24 mouse cellular contexts compared by ENCODE assay signal in genomic region chr17:10081721-10082120, GRCm38 (mm10).
"Had no signal": no experiment of that assay in that cellular context is flagged by ENCODE, and none has a peak within 500 bp of the region (broad histone marks: within the 10 kb centered on the region; RNA-seq: fewer than 3 reads in every experiment).

No protein-coding gene starts in this region.

- ATAC-seq: forebrain, embryonic 16.5 days; hindbrain, embryonic 16.5 days; inflammation-experienced regulatory T-cells, adult 6 months; intestine, embryonic 15.5 days; intestine, postnatal 0 days had no signal

- H3K27ac ChIP-seq: gastrocnemius, adult 2 months; heart, adult 2 months; hindbrain, embryonic 13.5 days; intestine, embryonic 15.5 days; left cerebral cortex, adult 2 months; limb, embryonic 10.5 days; limb, embryonic 12.5 days had no signal

- H3K27me3 ChIP-seq: heart, embryonic 12.5 days; hindbrain, embryonic 13.5 days; intestine, embryonic 15.5 days; limb, embryonic 12.5 days had no signal

- H3K4me2 ChIP-seq: heart, embryonic 12.5 days; hindbrain, embryonic 13.5 days; intestine, embryonic 15.5 days; limb, embryonic 12.5 days; liver, embryonic 11.5 days had no signal

- H3K9me3 ChIP-seq: heart, embryonic 12.5 days; hindbrain, embryonic 13.5 days; intestine, embryonic 15.5 days; limb, embryonic 10.5 days; limb, embryonic 12.5 days had no signal

- H3K4me1 ChIP-seq: limb, embryonic 10.5 days; limb, embryonic 12.5 days had no signal

- H3K9ac ChIP-seq: heart, embryonic 12.5 days; hindbrain, embryonic 13.5 days; intestine, embryonic 15.5 days; limb, embryonic 12.5 days had no signal

- H3K36me3 ChIP-seq: heart, embryonic 12.5 days; hindbrain, embryonic 13.5 days; intestine, embryonic 15.5 days; limb, embryonic 10.5 days; limb, embryonic 12.5 days had no signal

- H3K4me3 ChIP-seq: gastrocnemius, adult 2 months; heart, adult 2 months; heart, embryonic 12.5 days; hindbrain, embryonic 13.5 days; intestine, embryonic 15.5 days; left cerebral cortex, adult 2 months; limb, embryonic 10.5 days; limb, embryonic 12.5 days had no signal

- DNase-seq: gastrocnemius, adult 2 months; gastrocnemius, postnatal 10 days; gastrocnemius, postnatal 25 days; heart, adult 2 months; heart, postnatal 10 days; heart, postnatal 4 days; kidney, adult 18-20 months; kidney, adult 8-10 months; kidney, postnatal 10 days; kidney, postnatal 25 days; kidney, postnatal 4 days; layer of hippocampus, adult 9-11 months; liver had no signal
